Mouse (Mus musculus) ES-E14 (cell line): ENCODE measurements around the gene Simc1. TPM values are rescaled to one million over a fixed set of nuclear protein-coding genes. Genes with fewer than 3 reads are reported as not detected.
A peak's percentile ranks its signal among the peaks of the same experiment; 100 is the strongest.

ENCODE experiments used
- DNase-seq: peaks from one replicate; pipeline ENCODE4 v3.0.0-alpha.2; 2013; ENCODE audit warnings: low read depth, low spot score
- H3K27ac ChIP-seq: 2 replicates; pipeline ENCODE4 v1.5.1; 2012; ENCODE audit warnings: low read depth, mild to moderate bottlenecking, low read length, moderate library complexity, mixed read lengths; ENCODE audit not compliant: poor library complexity, insufficient read depth, severe bottlenecking
- H3K36me3 ChIP-seq: 2 replicates; pipeline ENCODE4 v1.6.1; 2012; ENCODE audit warnings: mild to moderate bottlenecking, low read length, moderate library complexity, mixed read lengths; ENCODE audit not compliant: control insufficient read depth, poor library complexity, insufficient read depth, severe bottlenecking
- H3K4me1 ChIP-seq, 2 experiments: fragments of 150-350 bp in 1 of 2; sonication (generic) in 1 of 2; 2 replicates each; pipeline ENCODE4 v1.6.1; 2012; ENCODE audit warnings: low read length in 2 of 2, mild to moderate bottlenecking in 1 of 2, mixed read lengths in 1 of 2; ENCODE audit not compliant: control insufficient read depth in 2 of 2, insufficient read depth in 2 of 2, poor library complexity in 1 of 2
- H3K4me3 ChIP-seq, 2 experiments: fragments of 150-350 bp in 1 of 2; sonication (generic) in 1 of 2; 2 replicates each; pipeline ENCODE4 v1.5.1; 2012; ENCODE audit warnings: low read length in 2 of 2, low read depth in 1 of 2, mild to moderate bottlenecking in 1 of 2, mixed read lengths in 1 of 2; ENCODE audit not compliant: insufficient read depth in 1 of 2, poor library complexity in 1 of 2, severe bottlenecking in 1 of 2
- H3K9ac ChIP-seq: 2 replicates; pipeline ENCODE4 v1.6.1; 2012; ENCODE audit warnings: low read depth, mild to moderate bottlenecking, low read length, mixed read lengths; ENCODE audit not compliant: poor library complexity, insufficient read depth, severe bottlenecking
- H3K9me3 ChIP-seq: fragments of 150-350 bp; sonication (generic); 2 replicates; pipeline ENCODE4 v1.6.1; 2012; ENCODE audit warnings: low read depth, mild to moderate bottlenecking, low read length; ENCODE audit not compliant: control insufficient read depth, insufficient read depth
- CHD2 ChIP-seq: IDR thresholded peaks from 2 replicates; pipeline ENCODE4 v1.6.1; 2014; ENCODE audit warnings: mild to moderate bottlenecking, low read depth, low read length, inconsistent platforms
- HCFC1 ChIP-seq: IDR thresholded peaks from 2 replicates; pipeline ENCODE4 v1.6.1; 2012; ENCODE audit warnings: low read length, inconsistent platforms, borderline replicate concordance; ENCODE audit not compliant: insufficient read depth
- MAFK ChIP-seq: IDR thresholded peaks from 2 replicates; pipeline ENCODE4 v1.6.1; 2014; ENCODE audit warnings: mild to moderate bottlenecking, low read depth, low read length, inconsistent platforms; ENCODE audit not compliant: insufficient read depth
- ZC3H11A ChIP-seq: IDR thresholded peaks from 2 replicates; pipeline ENCODE4 v1.6.1; 2012; ENCODE audit warnings: low read depth, mild to moderate bottlenecking, inconsistent platforms, low read length, borderline replicate concordance
- ZNF384 ChIP-seq: IDR thresholded peaks from 2 replicates; pipeline ENCODE4 v1.6.1; 2012; ENCODE audit warnings: low read depth, low read length, inconsistent platforms
- in situ Hi-C, 2 experiments: fragments of 600-800 bp; cut with MboI; formaldehyde crosslinking; loops; one replicate each; pipeline ENCODE4 v1.15.1; 2025; ENCODE audit warnings: low sequenced_read_pairs in 2 of 2, inconsistent platforms in 1 of 2; ENCODE audit not compliant: unreplicated experiment in 2 of 2
- total RNA-seq: library from RNA; depleted of rRNA; stranded (reverse); fragments of 300-350 nt; gene quantifications from 2 replicates; pipeline ENCODE4 v1.2.3, GENCODE M21; 2012

Gene Simc1
- total RNA-seq, 1 experiment: 10.8 TPM

DNA sequence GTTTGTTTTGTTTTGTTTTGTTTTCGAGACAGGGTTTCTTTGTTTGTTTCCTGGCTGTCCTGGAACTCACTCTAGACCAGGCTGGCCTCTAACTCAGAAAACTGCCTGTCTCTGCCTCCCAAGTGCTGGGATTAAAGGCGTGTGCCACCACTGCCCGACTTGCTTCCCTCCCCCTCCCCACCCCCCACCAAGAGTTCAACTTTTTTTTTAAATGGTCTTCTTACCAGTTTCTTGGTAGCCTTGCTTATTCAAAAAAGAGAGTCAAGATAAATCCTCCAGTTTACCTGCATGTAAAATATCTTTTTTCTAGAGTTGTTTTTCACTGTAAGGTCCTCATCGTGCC, 34.6 kb upstream of the Simc1 start:
- Histone ChIP-seq H3K4me1 (peaks cover 0 to 4% of the 10 kb centered on the region in 2 experiments; a peak in 1 of 4 replicates), H3K9ac (peak overlapping the region; percentile 51; the same call in 1 of the 2 replicates), H3K9me3 (no peaks in the 10 kb centered on the region), H3K27ac (no peak overlapping the region), H3K36me3 (peaks cover 24% of the 10 kb centered on the region), H3K4me3 (peak overlapping the region; percentile 82 to 97)
- in situ Hi-C loops: no loop called here
- TF ChIP-seq MAFK (no peak), ZNF384 (no peak; the same call in 1 of the 2 replicates), HCFC1 (no peak), ZC3H11A (no peak), CHD2 (no peak)
- peak; percentile 25 for DNase-seq

DNA sequence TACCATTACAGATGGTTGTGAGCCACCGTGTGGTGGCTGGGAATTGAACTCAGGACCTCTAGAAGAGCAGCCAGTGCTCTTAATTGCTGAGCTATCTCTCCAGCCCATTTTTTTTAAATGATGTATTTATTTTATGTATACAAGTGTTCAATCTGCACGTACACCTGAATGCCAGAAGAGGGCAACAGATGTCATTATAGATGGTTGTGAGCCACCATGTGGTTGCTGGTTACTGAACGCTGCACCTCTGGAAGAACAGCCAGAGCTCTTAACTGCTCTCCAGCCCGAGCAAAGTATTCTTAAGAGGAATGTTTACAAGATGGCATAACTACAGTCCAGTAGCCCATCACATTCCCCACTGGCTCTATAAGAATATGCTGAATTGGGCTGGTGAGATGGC, 31.6 kb upstream of the Simc1 start:
- in situ Hi-C loops: no loop called here
- H3K4me1 ChIP-seq: peaks cover 0 to 4% of the 10 kb centered on the region in 2 experiments; a peak in 1 of 4 replicates
- H3K27ac ChIP-seq: no peak overlapping the region
- no peak overlapping the region for H3K9ac ChIP-seq
- DNase-seq: no peak
- TF ChIP-seq ZC3H11A (no peak), MAFK (no peak), CHD2 (no peak), ZNF384 (no peak), HCFC1 (no peak)
- H3K9me3 ChIP-seq: no peaks in the 10 kb centered on the region
- H3K4me3 ChIP-seq: no peak overlapping the region
- H3K36me3 ChIP-seq: peaks cover 3% of the 10 kb centered on the region; the same call in 1 of the 2 replicates

DNA sequence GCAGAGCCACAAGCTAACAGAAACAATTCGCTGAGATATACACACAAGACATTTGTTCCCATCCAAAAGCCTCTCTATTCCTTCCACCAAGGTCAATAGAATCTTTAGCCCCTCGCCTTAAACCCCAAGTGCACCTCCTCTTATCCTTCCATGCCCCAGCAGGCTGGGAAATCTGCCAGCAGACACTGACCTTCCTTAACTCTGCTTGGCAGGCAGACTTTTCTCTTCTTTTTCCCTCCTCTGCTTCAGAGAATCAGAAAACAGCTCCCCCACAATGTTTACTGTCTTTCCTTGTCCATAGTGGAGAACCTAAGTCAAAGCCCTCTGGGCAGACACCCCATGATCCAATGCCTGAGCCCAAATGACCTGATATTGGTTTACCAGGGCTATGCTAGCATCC, 28.6 kb upstream of the Simc1 start:
- TF ChIP-seq HCFC1: no peak
- TF ChIP-seq CHD2: no peak
- no peak for TF ChIP-seq ZNF384
- no peak for TF ChIP-seq MAFK
- TF ChIP-seq ZC3H11A: no peak
- no peak overlapping the region for H3K4me3 ChIP-seq
- H3K9ac ChIP-seq: no peak overlapping the region
- in situ Hi-C loops: no loop called here
- H3K4me1 ChIP-seq: no peaks in the 10 kb centered on the region
- H3K36me3 ChIP-seq: no peaks in the 10 kb centered on the region
- no peak for DNase-seq
- no peak overlapping the region for H3K27ac ChIP-seq
- H3K9me3 ChIP-seq: no peaks in the 10 kb centered on the region

GRCm38 (mm10) chr13:54475702-54476101, 27.9 kb upstream of the Simc1 start:
- no peak for DNase-seq
- H3K27ac ChIP-seq: no peak overlapping the region
- no peak overlapping the region for H3K4me3 ChIP-seq
- no peak overlapping the region for H3K9ac ChIP-seq
- no peak for TF ChIP-seq HCFC1
- no peak for TF ChIP-seq ZNF384
- no peak for TF ChIP-seq CHD2
- TF ChIP-seq ZC3H11A: no peak
- no peak for TF ChIP-seq MAFK
- H3K36me3 ChIP-seq: no peaks in the 10 kb centered on the region
- no peaks in the 10 kb centered on the region for H3K9me3 ChIP-seq
- no peaks in the 10 kb centered on the region for H3K4me1 ChIP-seq
- in situ Hi-C loops: no loop called here

DNA sequence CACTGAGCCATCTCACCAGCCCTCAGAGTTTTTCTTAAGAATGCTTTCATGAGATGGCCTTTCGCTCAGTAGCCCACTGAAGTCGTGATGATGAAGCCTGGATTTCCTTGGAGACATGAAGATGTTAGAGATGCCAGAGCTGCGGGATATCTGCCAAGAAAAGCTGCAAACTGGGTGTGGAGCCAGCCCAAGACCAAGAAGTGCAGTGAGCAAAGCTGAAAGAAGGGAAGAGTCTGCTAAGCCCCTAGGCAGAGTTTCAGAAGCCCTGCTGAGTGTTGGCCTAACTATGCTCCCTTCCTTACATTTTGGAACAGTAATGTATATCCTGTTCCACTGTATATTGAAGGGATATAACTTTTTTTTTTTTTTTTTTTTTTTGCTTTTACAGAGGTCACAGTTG, 24.3 kb upstream of the Simc1 start:
- H3K9ac ChIP-seq: no peak overlapping the region
- DNase-seq: no peak
- TF ChIP-seq MAFK (no peak), ZNF384 (no peak), ZC3H11A (no peak), CHD2 (no peak), HCFC1 (no peak)
- H3K9me3 ChIP-seq: no peaks in the 10 kb centered on the region
- in situ Hi-C loops: no loop called here
- no peak overlapping the region for H3K27ac ChIP-seq
- H3K4me1 ChIP-seq: no peaks in the 10 kb centered on the region
- H3K4me3 ChIP-seq: no peak overlapping the region
- H3K36me3 ChIP-seq: no peaks in the 10 kb centered on the region
